Mouse (Mus musculus): ENCODE results near the gene Slamf1. TPM values are rescaled to one million over a fixed set of nuclear protein-coding genes. Genes with fewer than 3 reads are reported as not detected.

The Slamf1 gene
- polyA plus RNA-seq (2012; rRNA removed): 3.7 and 4.5 TPM in 2 replicates

DNA sequence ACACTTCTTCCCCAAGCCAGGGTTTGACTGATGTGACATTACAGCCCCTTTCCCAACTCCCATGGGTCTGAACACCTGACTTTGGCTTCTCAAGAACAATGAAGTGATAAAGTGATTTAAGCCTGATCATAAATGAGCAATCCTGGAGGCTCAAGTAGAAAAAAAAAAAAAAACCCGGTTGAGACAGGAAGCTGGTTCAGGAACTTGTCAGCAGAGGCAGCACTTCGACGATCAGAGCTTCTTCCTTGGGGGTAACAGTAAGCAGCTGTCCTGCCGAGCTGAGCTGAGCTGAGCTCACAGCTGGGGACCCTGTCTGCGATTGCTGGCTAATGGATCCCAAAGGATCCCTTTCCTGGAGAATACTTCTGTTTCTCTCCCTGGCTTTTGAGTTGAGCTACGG lies at the start of gene Slamf1:
Slamf1 (plus strand) TSS at position 230 of the 400 bp plus-strand sequence.
- peak; percentile 52 to 63 for DNase-seq (ENCODE audit: low read depth in 1 of 2, low spot score in 2 of 2)
- H3K27ac ChIP-seq (ENCODE audit: insufficient read depth, low read length): peak within 1 kb of the TSS; percentile 61
- no peaks in the 10 kb centered on the region for H3K36me3 ChIP-seq (ENCODE audit: control insufficient read depth, insufficient read depth, low read length)
- H3K27me3 ChIP-seq (ENCODE audit: control insufficient read depth, insufficient read depth, low read length): no peaks in the 10 kb centered on the region
- peak within 1 kb of the TSS; percentile 56 for H3K4me3 ChIP-seq (ENCODE audit: extremely low read depth, insufficient read depth, insufficient read length)
- peak; percentile 52; the same call in 1 of the 2 replicates for TF ChIP-seq POLR2A (IDR thresholded peaks at IDR 0.05; ENCODE audit: low read depth, low read length)
- no peak for TF ChIP-seq CTCF (IDR thresholded peaks at IDR 0.05; ENCODE audit: extremely low read depth, insufficient read depth, insufficient read length, insufficient replicate concordance)
- 7% methylated on average over 6 of the region's 6 CpGs for whole genome bisulfite sequencing
- peaks cover 7% of the 10 kb centered on the region for H3K4me1 ChIP-seq (ENCODE audit: control insufficient read depth, insufficient read depth, insufficient read length)

DNA sequence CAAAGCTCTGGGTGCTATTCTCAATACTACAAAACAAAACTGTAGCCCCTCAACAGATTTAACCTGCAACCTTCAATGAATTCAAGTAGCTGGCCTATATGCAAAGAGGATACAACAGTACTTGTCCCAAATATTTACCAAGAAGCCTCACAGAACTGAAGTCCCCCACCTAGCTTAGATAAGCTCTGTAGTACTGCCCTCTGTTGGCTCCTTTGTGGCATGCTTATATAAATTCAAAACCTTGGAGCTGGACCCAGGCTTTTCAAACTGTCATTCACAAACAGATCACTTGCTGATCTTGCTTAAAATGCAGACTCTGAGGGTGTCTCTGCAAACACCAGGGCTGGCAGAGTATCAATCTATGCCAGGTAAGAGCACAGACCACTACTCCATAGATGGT lies 35.7 kb upstream of the Slamf1 start:
- no peak for DNase-seq (ENCODE audit: low read depth in 1 of 2, low spot score in 2 of 2)
- H3K27me3 ChIP-seq (ENCODE audit: control insufficient read depth, insufficient read depth, low read length): no peaks in the 10 kb centered on the region
- H3K27ac ChIP-seq (ENCODE audit: insufficient read depth, low read length): no peak overlapping the region
- no peak overlapping the region for H3K4me3 ChIP-seq (ENCODE audit: extremely low read depth, insufficient read depth, insufficient read length)
- no peaks in the 10 kb centered on the region for H3K36me3 ChIP-seq (ENCODE audit: control insufficient read depth, insufficient read depth, low read length)
- H3K4me1 ChIP-seq (ENCODE audit: control insufficient read depth, insufficient read depth, insufficient read length): no peaks in the 10 kb centered on the region
- TF ChIP-seq CTCF (IDR thresholded peaks at IDR 0.05; ENCODE audit: extremely low read depth, insufficient read depth, insufficient read length, insufficient replicate concordance) (no peak), POLR2A (IDR thresholded peaks at IDR 0.05; ENCODE audit: low read depth, low read length) (no peak)

- H3K27me3 ChIP-seq (ENCODE audit: control insufficient read depth, insufficient read depth, low read length): no peaks in the 10 kb centered on the region
- no peak for TF ChIP-seq POLR2A (IDR thresholded peaks at IDR 0.05; ENCODE audit: low read depth, low read length)
- TF ChIP-seq CTCF (IDR thresholded peaks at IDR 0.05; ENCODE audit: extremely low read depth, insufficient read depth, insufficient read length, insufficient replicate concordance): no peak
- DNase-seq (ENCODE audit: low read depth in 1 of 2, low spot score in 2 of 2): no peak
- H3K27ac ChIP-seq (ENCODE audit: insufficient read depth, low read length): no peak overlapping the region
- no peaks in the 10 kb centered on the region for H3K4me1 ChIP-seq (ENCODE audit: control insufficient read depth, insufficient read depth, insufficient read length)
- no peaks in the 10 kb centered on the region for H3K36me3 ChIP-seq (ENCODE audit: control insufficient read depth, insufficient read depth, low read length)
- 50% methylated on average over 6 of the region's 6 CpGs for WGBS
- H3K4me3 ChIP-seq (ENCODE audit: extremely low read depth, insufficient read depth, insufficient read length): no peak overlapping the region
These were observed 32.0 kb upstream of the Slamf1 start for GRCm38 (mm10) chr1:171734898-171735297.

DNA sequence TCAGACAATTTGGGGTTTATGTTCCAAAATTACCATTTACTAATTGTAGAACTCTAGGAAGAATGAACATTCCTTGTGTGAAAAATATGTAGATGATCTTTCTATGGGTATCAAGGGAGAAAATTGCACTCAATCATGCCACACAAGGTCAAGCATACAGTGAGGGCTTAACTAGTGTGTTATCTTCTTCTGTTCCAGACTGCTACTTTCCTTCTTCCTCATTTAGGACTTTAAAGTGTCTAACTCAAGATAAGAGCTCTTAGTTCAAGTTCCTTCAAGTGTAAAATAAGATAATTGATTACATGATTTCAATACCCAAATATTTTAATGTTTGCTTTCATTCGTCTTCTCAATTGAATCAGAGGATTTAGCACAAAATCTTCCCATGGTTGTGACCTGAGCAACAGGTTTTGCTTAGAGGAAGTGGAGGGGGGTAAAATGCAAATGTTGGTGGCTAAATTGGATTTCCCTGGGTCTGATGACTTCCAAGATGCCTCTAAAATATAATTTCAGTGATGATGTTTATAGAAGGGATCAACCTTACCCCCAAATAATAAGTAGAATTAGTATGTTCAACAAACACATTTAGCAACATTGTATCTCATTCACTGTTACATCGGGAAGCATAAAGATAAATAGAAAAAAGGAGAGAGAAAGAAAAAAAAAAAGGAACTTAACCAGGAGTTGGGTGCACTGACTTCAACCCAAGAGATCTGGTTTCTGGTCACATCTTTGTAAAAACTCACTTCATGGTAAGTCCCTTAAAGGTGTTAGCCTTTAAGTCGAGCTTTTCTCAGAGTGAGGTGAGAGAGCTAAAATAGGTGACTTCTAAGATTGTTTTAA lies 18.6 kb upstream of the Slamf1 start:
- TF ChIP-seq POLR2A (IDR thresholded peaks at IDR 0.05; ENCODE audit: low read depth, low read length) (no peak), CTCF (IDR thresholded peaks at IDR 0.05; ENCODE audit: extremely low read depth, insufficient read depth, insufficient read length, insufficient replicate concordance) (no peak)
- Histone ChIP-seq H3K27ac (ENCODE audit: insufficient read depth, low read length) (no peak overlapping the region), H3K4me3 (ENCODE audit: extremely low read depth, insufficient read depth, insufficient read length) (no peak overlapping the region), H3K36me3 (ENCODE audit: control insufficient read depth, insufficient read depth, low read length) (no peaks in the 10 kb centered on the region), H3K27me3 (ENCODE audit: control insufficient read depth, insufficient read depth, low read length) (no peaks in the 10 kb centered on the region), H3K4me1 (ENCODE audit: control insufficient read depth, insufficient read depth, insufficient read length) (peaks cover 7% of the 10 kb centered on the region)
- WGBS: 53% methylated on average over 3 of the region's 3 CpGs
- DNase-seq (ENCODE audit: low read depth in 1 of 2, low spot score in 2 of 2): no peak

- H3K27ac ChIP-seq (ENCODE audit: insufficient read depth, low read length): no peak overlapping the region
- TF ChIP-seq CTCF (IDR thresholded peaks at IDR 0.05; ENCODE audit: extremely low read depth, insufficient read depth, insufficient read length, insufficient replicate concordance) (no peak), POLR2A (IDR thresholded peaks at IDR 0.05; ENCODE audit: low read depth, low read length) (no peak)
- no peak overlapping the region for H3K4me3 ChIP-seq (ENCODE audit: extremely low read depth, insufficient read depth, insufficient read length)
- peaks cover 3% of the 10 kb centered on the region; the same call in 1 of the 2 replicates for H3K4me1 ChIP-seq (ENCODE audit: control insufficient read depth, insufficient read depth, insufficient read length)
- WGBS: 38% methylated on average over 5 of the region's 5 CpGs
- no peaks in the 10 kb centered on the region for H3K36me3 ChIP-seq (ENCODE audit: control insufficient read depth, insufficient read depth, low read length)
- no peak for DNase-seq (ENCODE audit: low read depth in 1 of 2, low spot score in 2 of 2)
- no peaks in the 10 kb centered on the region for H3K27me3 ChIP-seq (ENCODE audit: control insufficient read depth, insufficient read depth, low read length)
These were observed 5.0 kb upstream of the Slamf1 start for GRCm38 (mm10) chr1:171761853-171762448.

GRCm38 (mm10) chr1:171770996-171771395 lies 4.1 kb downstream of the Slamf1 start:
- 72% methylated on average over 6 of the region's 6 CpGs for WGBS

More at GRCm38 (mm10) chr1:171770996-171771395, 4.1 kb downstream of the Slamf1 start:
- peaks cover 9% of the 10 kb centered on the region for H3K36me3 ChIP-seq (ENCODE audit: control insufficient read depth, insufficient read depth, low read length)
- peaks cover 4% of the 10 kb centered on the region for H3K4me1 ChIP-seq (ENCODE audit: control insufficient read depth, insufficient read depth, insufficient read length)
- H3K27me3 ChIP-seq (ENCODE audit: control insufficient read depth, insufficient read depth, low read length): no peaks in the 10 kb centered on the region
- H3K27ac ChIP-seq (ENCODE audit: insufficient read depth, low read length): no peak overlapping the region
- TF ChIP-seq POLR2A (IDR thresholded peaks at IDR 0.05; ENCODE audit: low read depth, low read length): no peak
- TF ChIP-seq CTCF (IDR thresholded peaks at IDR 0.05; ENCODE audit: extremely low read depth, insufficient read depth, insufficient read length, insufficient replicate concordance): no peak
- DNase-seq (ENCODE audit: low read depth in 1 of 2, low spot score in 2 of 2): no peak
- no peak overlapping the region for H3K4me3 ChIP-seq (ENCODE audit: extremely low read depth, insufficient read depth, insufficient read length)

Measured in spleen, adult 2 months (tissue).